Mouse (Mus musculus): ENCODE measurements around the gene 6820408C15Rik. TPM values are rescaled to one million over a fixed set of nuclear protein-coding genes. Genes with fewer than 3 reads are reported as not detected.

6820408C15Rik gene
- polyA plus RNA-seq, 1 experiment, result not detected

- H3K9me3 ChIP-seq (ENCODE audit: control insufficient read depth, low read length), result no peaks in the 10 kb centered on the region
- H3K4me3 ChIP-seq (replicated peaks), result no peak overlapping the region
- no peaks in the 10 kb centered on the region for H3K4me1 ChIP-seq (ENCODE audit: control insufficient read depth)
- no peak for TF ChIP-seq GATA1 (IDR thresholded peaks at IDR 0.05; ENCODE audit: low read length)
- TF ChIP-seq TAL1 (IDR thresholded peaks at IDR 0.05; ENCODE audit: low read length), result no peak
- H3K27me3 ChIP-seq (ENCODE audit: control insufficient read depth), result no peaks in the 10 kb centered on the region
- H3K36me3 ChIP-seq (ENCODE audit: control insufficient read depth), result no peaks in the 10 kb centered on the region
Observed at GRCm38 (mm10) chr2:152480881-152481280, 65.5 kb downstream of the 6820408C15Rik start.

DNA sequence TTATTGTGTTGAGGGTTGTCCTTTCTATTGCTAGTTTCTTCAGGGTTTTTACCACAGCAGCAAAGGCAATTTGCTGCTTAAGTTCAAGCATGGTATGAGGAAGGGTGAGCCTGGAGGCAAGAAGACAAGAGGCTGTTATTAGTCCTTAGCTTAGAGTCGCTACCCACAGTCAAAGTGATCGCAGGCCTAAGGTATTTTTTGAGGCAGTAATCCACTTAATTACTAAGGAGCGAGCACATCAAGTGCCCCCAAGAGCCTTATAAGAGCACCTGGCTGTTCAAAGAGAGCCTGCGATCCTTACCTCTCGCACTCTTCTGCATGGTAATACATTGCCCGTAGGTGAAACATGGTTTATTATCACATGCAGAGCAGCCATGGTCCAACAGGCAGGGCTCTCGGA lies 66.3 kb downstream of the 6820408C15Rik start:
- no peak overlapping the region for H3K4me3 ChIP-seq (replicated peaks)
- no peak for TF ChIP-seq GATA1 (IDR thresholded peaks at IDR 0.05; ENCODE audit: low read length)
- no peak for TF ChIP-seq TAL1 (IDR thresholded peaks at IDR 0.05; ENCODE audit: low read length)
- no peaks in the 10 kb centered on the region for H3K27me3 ChIP-seq (ENCODE audit: control insufficient read depth)
- H3K4me1 ChIP-seq (ENCODE audit: control insufficient read depth), result no peaks in the 10 kb centered on the region
- no peaks in the 10 kb centered on the region for H3K9me3 ChIP-seq (ENCODE audit: control insufficient read depth, low read length)
- no peaks in the 10 kb centered on the region for H3K36me3 ChIP-seq (ENCODE audit: control insufficient read depth)

GRCm38 (mm10) chr2:152487024-152487423 lies 71.6 kb downstream of the 6820408C15Rik start:
- Histone ChIP-seq H3K36me3 (ENCODE audit: control insufficient read depth) (no peaks in the 10 kb centered on the region), H3K27me3 (ENCODE audit: control insufficient read depth) (no peaks in the 10 kb centered on the region), H3K9me3 (ENCODE audit: control insufficient read depth, low read length) (peaks cover 3% of the 10 kb centered on the region; the same call in 1 of the 2 replicates), H3K4me1 (ENCODE audit: control insufficient read depth) (no peaks in the 10 kb centered on the region), H3K4me3 (replicated peaks) (no peak overlapping the region)
- TF ChIP-seq GATA1 (IDR thresholded peaks at IDR 0.05; ENCODE audit: low read length), result no peak
- TF ChIP-seq TAL1 (IDR thresholded peaks at IDR 0.05; ENCODE audit: low read length), result no peak

- Histone ChIP-seq H3K27me3 (ENCODE audit: control insufficient read depth) (no peaks in the 10 kb centered on the region), H3K4me1 (ENCODE audit: control insufficient read depth) (no peaks in the 10 kb centered on the region), H3K9me3 (ENCODE audit: control insufficient read depth, low read length) (peaks cover 3% of the 10 kb centered on the region; the same call in 1 of the 2 replicates), H3K36me3 (ENCODE audit: control insufficient read depth) (no peaks in the 10 kb centered on the region), H3K4me3 (replicated peaks) (no peak within 1 kb of the TSS)
- TF ChIP-seq TAL1 (IDR thresholded peaks at IDR 0.05; ENCODE audit: low read length) (no peak), GATA1 (IDR thresholded peaks at IDR 0.05; ENCODE audit: low read length) (no peak)
Observed at GRCm38 (mm10) chr2:152490038-152490437, 74.7 kb downstream of the 6820408C15Rik start, which contains the start of gene Defb22. Defb22 (minus strand) TSS chr2:152490138.

- Histone ChIP-seq H3K36me3 (ENCODE audit: control insufficient read depth) (no peaks in the 10 kb centered on the region), H3K4me3 (replicated peaks) (no peak overlapping the region), H3K9me3 (ENCODE audit: control insufficient read depth, low read length) (no peaks in the 10 kb centered on the region), H3K4me1 (ENCODE audit: control insufficient read depth) (peaks cover 2% of the 10 kb centered on the region), H3K27me3 (ENCODE audit: control insufficient read depth) (no peaks in the 10 kb centered on the region)
- TF ChIP-seq GATA1 (IDR thresholded peaks at IDR 0.05; ENCODE audit: low read length) (no peak), TAL1 (IDR thresholded peaks at IDR 0.05; ENCODE audit: low read length) (no peak)
Observed at GRCm38 (mm10) chr2:152493151-152493550, 77.8 kb downstream of the 6820408C15Rik start.

Other genes with a start within 250 kb of the 6820408C15Rik start
- gene Csnk2a1, start 188.7 kb upstream of the 6820408C15Rik start, polyA plus RNA-seq (2012), result 0.94 and 1.0 TPM in 2 replicates
- 0.32 and 0.90 TPM in 2 replicates for gene Tbc1d20, start 121.8 kb upstream of the 6820408C15Rik start, polyA plus RNA-seq (2012)
- gene Rbck1, start 82.9 kb upstream of the 6820408C15Rik start, polyA plus RNA-seq (2012), result 16.2 and 20.4 TPM in 2 replicates
- 1.3 TPM in 2 replicates for gene Trib3, start 71.6 kb upstream of the 6820408C15Rik start, polyA plus RNA-seq (2012)
- gene Nrsn2, start 38.9 kb upstream of the 6820408C15Rik start, polyA plus RNA-seq (2012), result not detected in 2 replicates
- gene Sox12, start 17.5 kb upstream of the 6820408C15Rik start, polyA plus RNA-seq (2012), result 1.4 and 2.3 TPM in 2 replicates
- 0.90 and 1.0 TPM in 2 replicates for gene Zcchc3, start 560 bp upstream of the 6820408C15Rik start, polyA plus RNA-seq (2012)
- not detected in 2 replicates for gene Defb23, start 49.0 kb downstream of the 6820408C15Rik start, polyA plus RNA-seq (2012)
- not detected in 2 replicates for gene Defb20, start 61.5 kb downstream of the 6820408C15Rik start, polyA plus RNA-seq (2012)
- not detected in 2 replicates for gene Defb22, start 74.6 kb downstream of the 6820408C15Rik start, polyA plus RNA-seq (2012)
- 0.21 TPM in 1 of 2 replicates, not detected in the other for gene Defb26, start 96.1 kb downstream of the 6820408C15Rik start, polyA plus RNA-seq (2012)
- not detected in 2 replicates for gene Defb28, start 102.7 kb downstream of the 6820408C15Rik start, polyA plus RNA-seq (2012)
- gene Defb29, start 124.5 kb downstream of the 6820408C15Rik start, polyA plus RNA-seq (2012), result not detected in 2 replicates
- gene Gm17416, start 153.8 kb downstream of the 6820408C15Rik start, polyA plus RNA-seq (2012), result not detected in 2 replicates
- gene Defb21, start 157.2 kb downstream of the 6820408C15Rik start, polyA plus RNA-seq (2012), result not detected in 2 replicates
- gene Defb19, start 164.7 kb downstream of the 6820408C15Rik start, polyA plus RNA-seq (2012), result not detected in 2 replicates
- gene Defb45, start 183.8 kb downstream of the 6820408C15Rik start, polyA plus RNA-seq (2012), result not detected in 2 replicates
- gene Defb36, start 188.7 kb downstream of the 6820408C15Rik start, polyA plus RNA-seq (2012), result not detected in 2 replicates
- not detected in 2 replicates for gene Defb25, start 207.5 kb downstream of the 6820408C15Rik start, polyA plus RNA-seq (2012)
- not detected in 2 replicates for gene Rem1, start 211.4 kb downstream of the 6820408C15Rik start, polyA plus RNA-seq (2012)